Mouse (Mus musculus): ENCODE measurements around the gene Csnka2ip. TPM values are rescaled to one million over a fixed set of nuclear protein-coding genes. Genes with fewer than 3 reads are reported as not detected.

Csnka2ip gene
- polyA plus RNA-seq, 1 experiment, result not detected

DNA sequence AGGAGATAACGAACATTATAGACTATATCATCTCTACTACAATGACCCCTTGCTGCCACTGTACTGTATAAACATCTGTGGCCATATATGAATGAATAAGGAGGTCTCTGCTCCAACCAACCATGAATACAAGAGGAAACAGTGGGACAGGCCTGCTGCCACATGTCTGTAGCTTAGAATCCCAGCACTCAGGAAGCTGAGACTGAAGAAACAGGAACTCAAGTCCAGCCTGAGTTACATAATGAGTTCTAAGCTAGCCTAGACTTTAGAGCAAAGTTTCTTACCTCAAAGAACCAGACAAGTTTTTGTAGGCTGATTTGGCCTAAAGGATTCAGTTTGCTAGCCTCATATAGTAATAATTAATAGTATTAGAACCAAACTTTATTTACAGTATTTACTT lies 5.6 kb upstream of the Csnka2ip start:
- H3K4me3 ChIP-seq (ENCODE audit: insufficient read depth, poor library complexity, severe bottlenecking), result no peak overlapping the region
- TF ChIP-seq FOSL1 (IDR thresholded peaks at IDR 0.05; ENCODE audit: insufficient read depth, low read length, poor library complexity, severe bottlenecking) (no peak), MYOG (IDR thresholded peaks at IDR 0.05; ENCODE audit: control insufficient read depth, extremely low read depth, insufficient read length) (no peak), CEBPB (IDR thresholded peaks at IDR 0.05; ENCODE audit: low read depth) (no peak), MAX (IDR thresholded peaks at IDR 0.05) (no peak), CTCF (IDR thresholded peaks at IDR 0.05; ENCODE audit: control insufficient read depth, insufficient read depth, insufficient read length) (no peak), MYOD1 (IDR thresholded peaks at IDR 0.05; ENCODE audit: control insufficient read depth, insufficient read length, low read depth) (no peak), USF1 (IDR thresholded peaks at IDR 0.05; ENCODE audit: low read depth) (no peak)
- H3ac ChIP-seq (ENCODE audit: control insufficient read depth, insufficient read length, low read depth), result no peak overlapping the region
- H3K36me3 ChIP-seq (ENCODE audit: control insufficient read depth, insufficient read depth), result no peaks in the 10 kb centered on the region
- H3K79me2 ChIP-seq (ENCODE audit: control insufficient read depth, insufficient read depth), result no peaks in the 10 kb centered on the region
- no peaks in the 10 kb centered on the region for H3K27me3 ChIP-seq (ENCODE audit: control insufficient read depth, insufficient read depth, insufficient read length)
- H3K79me3 ChIP-seq (ENCODE audit: low read depth), result no peaks in the 10 kb centered on the region

DNA sequence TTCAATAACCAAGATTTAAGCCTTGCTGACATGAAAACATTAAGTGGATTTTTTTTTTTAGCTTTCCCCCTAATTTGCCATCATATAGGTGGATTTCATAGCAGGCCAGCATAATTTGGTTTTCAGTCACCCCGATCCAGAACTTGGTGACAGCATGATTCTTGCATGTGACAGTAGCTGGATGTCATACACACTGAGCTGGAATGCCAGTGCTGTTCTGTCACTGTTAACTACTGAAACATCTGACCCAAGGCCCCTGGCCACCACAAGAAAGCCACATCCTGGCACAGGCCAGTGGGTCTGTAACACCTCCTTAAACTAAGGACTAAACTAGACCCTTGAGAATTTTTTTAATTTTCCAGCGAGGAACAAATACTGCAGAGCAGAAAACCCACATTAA lies 15.4 kb downstream of the Csnka2ip start:
- Histone ChIP-seq H3K79me2 (ENCODE audit: control insufficient read depth, insufficient read depth) (no peaks in the 10 kb centered on the region), H3K4me3 (ENCODE audit: insufficient read depth, poor library complexity, severe bottlenecking) (no peak overlapping the region), H3K79me3 (ENCODE audit: low read depth) (no peaks in the 10 kb centered on the region), H3ac (ENCODE audit: control insufficient read depth, insufficient read length, low read depth) (no peak overlapping the region), H3K27me3 (ENCODE audit: control insufficient read depth, insufficient read depth, insufficient read length) (no peaks in the 10 kb centered on the region), H3K36me3 (ENCODE audit: control insufficient read depth, insufficient read depth) (no peaks in the 10 kb centered on the region)
- no peak for TF ChIP-seq FOSL1 (IDR thresholded peaks at IDR 0.05; ENCODE audit: insufficient read depth, low read length, poor library complexity, severe bottlenecking)

GRCm38 (mm10) chr16:64586262-64586619 lies 16.0 kb downstream of the Csnka2ip start:
- Histone ChIP-seq H3K79me3 (ENCODE audit: low read depth) (no peaks in the 10 kb centered on the region), H3ac (ENCODE audit: control insufficient read depth, insufficient read length, low read depth) (no peak overlapping the region), H3K36me3 (ENCODE audit: control insufficient read depth, insufficient read depth) (no peaks in the 10 kb centered on the region), H3K27me3 (ENCODE audit: control insufficient read depth, insufficient read depth, insufficient read length) (no peaks in the 10 kb centered on the region), H3K79me2 (ENCODE audit: control insufficient read depth, insufficient read depth) (no peaks in the 10 kb centered on the region), H3K4me3 (ENCODE audit: insufficient read depth, poor library complexity, severe bottlenecking) (no peak overlapping the region)
- TF ChIP-seq CTCF (IDR thresholded peaks at IDR 0.05; ENCODE audit: control insufficient read depth, insufficient read depth, insufficient read length) (no peak), MYOG (IDR thresholded peaks at IDR 0.05; ENCODE audit: control insufficient read depth, extremely low read depth, insufficient read length) (no peak), USF1 (IDR thresholded peaks at IDR 0.05; ENCODE audit: low read depth) (no peak), MYOD1 (IDR thresholded peaks at IDR 0.05; ENCODE audit: control insufficient read depth, insufficient read length, low read depth) (no peak), MAX (IDR thresholded peaks at IDR 0.05) (no peak), CEBPB (IDR thresholded peaks at IDR 0.05; ENCODE audit: low read depth) (no peak), FOSL1 (IDR thresholded peaks at IDR 0.05; ENCODE audit: insufficient read depth, low read length, poor library complexity, severe bottlenecking) (no peak)

DNA sequence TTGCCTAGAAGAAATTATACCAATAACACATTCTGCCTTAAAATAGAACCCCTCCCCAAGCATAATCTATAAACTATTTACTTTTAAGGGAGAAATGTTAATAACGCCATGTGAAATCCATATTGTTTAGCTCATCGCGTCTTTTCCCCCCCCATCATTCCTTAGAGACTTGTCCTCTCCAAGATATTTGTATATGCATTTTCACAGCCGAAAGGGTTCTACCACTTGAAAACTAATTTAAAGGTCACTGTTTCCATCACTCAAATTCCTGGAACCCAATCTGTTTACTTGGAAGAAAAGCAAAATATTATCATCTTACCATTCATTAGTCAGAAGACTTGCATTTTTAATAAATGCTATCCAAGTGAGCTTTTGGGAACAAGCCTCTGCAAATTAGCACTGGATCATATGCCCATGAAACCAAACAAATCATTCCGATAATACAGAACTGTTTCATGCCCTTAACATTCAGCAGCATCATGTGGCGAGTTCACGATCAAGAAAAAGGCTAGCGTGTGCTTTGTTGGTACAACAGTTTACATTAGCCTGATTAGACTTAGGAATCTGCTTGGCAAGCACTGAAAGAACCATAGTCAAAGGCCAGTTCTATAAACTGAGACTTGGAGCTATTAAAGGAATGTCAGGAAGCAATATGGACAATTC lies 16.5 kb downstream of the Csnka2ip start:
- Histone ChIP-seq H3ac (ENCODE audit: control insufficient read depth, insufficient read length, low read depth) (no peak overlapping the region), H3K79me3 (ENCODE audit: low read depth) (no peaks in the 10 kb centered on the region), H3K36me3 (ENCODE audit: control insufficient read depth, insufficient read depth) (no peaks in the 10 kb centered on the region), H3K79me2 (ENCODE audit: control insufficient read depth, insufficient read depth) (no peaks in the 10 kb centered on the region), H3K4me3 (ENCODE audit: insufficient read depth, poor library complexity, severe bottlenecking) (no peak overlapping the region), H3K27me3 (ENCODE audit: control insufficient read depth, insufficient read depth, insufficient read length) (no peaks in the 10 kb centered on the region)
- TF ChIP-seq CEBPB (IDR thresholded peaks at IDR 0.05; ENCODE audit: low read depth), result no peak
- no peak for TF ChIP-seq MAX (IDR thresholded peaks at IDR 0.05)
- no peak for TF ChIP-seq MYOG (IDR thresholded peaks at IDR 0.05; ENCODE audit: control insufficient read depth, extremely low read depth, insufficient read length)
- TF ChIP-seq USF1 (IDR thresholded peaks at IDR 0.05; ENCODE audit: low read depth), result no peak
- no peak for TF ChIP-seq CTCF (IDR thresholded peaks at IDR 0.05; ENCODE audit: control insufficient read depth, insufficient read depth, insufficient read length)
- TF ChIP-seq FOSL1 (IDR thresholded peaks at IDR 0.05; ENCODE audit: insufficient read depth, low read length, poor library complexity, severe bottlenecking), result no peak
- no peak for TF ChIP-seq MYOD1 (IDR thresholded peaks at IDR 0.05; ENCODE audit: control insufficient read depth, insufficient read length, low read depth)

- no peak overlapping the region for H3K4me3 ChIP-seq (ENCODE audit: insufficient read depth, poor library complexity, severe bottlenecking)
- no peaks in the 10 kb centered on the region for H3K79me3 ChIP-seq (ENCODE audit: low read depth)
- H3K27me3 ChIP-seq (ENCODE audit: control insufficient read depth, insufficient read depth, insufficient read length), result no peaks in the 10 kb centered on the region
- H3ac ChIP-seq (ENCODE audit: control insufficient read depth, insufficient read length, low read depth), result no peak overlapping the region
- TF ChIP-seq CTCF (IDR thresholded peaks at IDR 0.05; ENCODE audit: control insufficient read depth, insufficient read depth, insufficient read length) (no peak), MAX (IDR thresholded peaks at IDR 0.05) (no peak), USF1 (IDR thresholded peaks at IDR 0.05; ENCODE audit: low read depth) (no peak), FOSL1 (IDR thresholded peaks at IDR 0.05; ENCODE audit: insufficient read depth, low read length, poor library complexity, severe bottlenecking) (no peak), MYOD1 (IDR thresholded peaks at IDR 0.05; ENCODE audit: control insufficient read depth, insufficient read length, low read depth) (no peak), CEBPB (IDR thresholded peaks at IDR 0.05; ENCODE audit: low read depth) (no peak), MYOG (IDR thresholded peaks at IDR 0.05; ENCODE audit: control insufficient read depth, extremely low read depth, insufficient read length) (no peak)
- no peaks in the 10 kb centered on the region for H3K79me2 ChIP-seq (ENCODE audit: control insufficient read depth, insufficient read depth)
- H3K36me3 ChIP-seq (ENCODE audit: control insufficient read depth, insufficient read depth), result no peaks in the 10 kb centered on the region
Observed at GRCm38 (mm10) chr16:64584591-64584990, 17.6 kb downstream of the Csnka2ip start.

DNA sequence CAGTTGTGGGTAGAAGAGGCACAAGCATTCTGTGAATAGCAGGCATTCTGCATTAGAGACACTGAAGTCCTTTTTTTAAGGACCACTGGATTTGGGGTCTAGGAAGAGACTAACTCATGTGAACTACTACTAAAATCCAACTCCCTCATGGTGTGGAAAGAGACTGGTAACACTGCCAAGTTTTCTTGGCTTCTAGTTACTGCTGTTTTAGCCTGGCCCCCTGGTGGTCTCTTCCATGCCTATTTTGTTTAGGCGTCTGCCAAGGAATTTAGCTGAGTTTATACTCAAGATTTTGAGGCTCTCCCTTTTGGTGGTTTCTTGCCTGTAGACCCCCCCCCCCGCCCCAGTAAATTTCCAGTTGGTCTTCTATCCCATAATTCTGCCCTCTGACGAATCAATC lies 18.8 kb downstream of the Csnka2ip start:
- H3K79me2 ChIP-seq (ENCODE audit: control insufficient read depth, insufficient read depth), result no peaks in the 10 kb centered on the region
- H3K36me3 ChIP-seq (ENCODE audit: control insufficient read depth, insufficient read depth), result no peaks in the 10 kb centered on the region
- H3K79me3 ChIP-seq (ENCODE audit: low read depth), result no peaks in the 10 kb centered on the region
- H3K4me3 ChIP-seq (ENCODE audit: insufficient read depth, poor library complexity, severe bottlenecking), result no peak overlapping the region
- no peak overlapping the region for H3ac ChIP-seq (ENCODE audit: control insufficient read depth, insufficient read length, low read depth)
- TF ChIP-seq CTCF (IDR thresholded peaks at IDR 0.05; ENCODE audit: control insufficient read depth, insufficient read depth, insufficient read length), result no peak
- TF ChIP-seq FOSL1 (IDR thresholded peaks at IDR 0.05; ENCODE audit: insufficient read depth, low read length, poor library complexity, severe bottlenecking), result no peak
- no peak for TF ChIP-seq CEBPB (IDR thresholded peaks at IDR 0.05; ENCODE audit: low read depth)
- no peak for TF ChIP-seq MYOD1 (IDR thresholded peaks at IDR 0.05; ENCODE audit: control insufficient read depth, insufficient read length, low read depth)
- TF ChIP-seq MAX (IDR thresholded peaks at IDR 0.05), result no peak
- TF ChIP-seq MYOG (IDR thresholded peaks at IDR 0.05; ENCODE audit: control insufficient read depth, extremely low read depth, insufficient read length), result no peak
- no peak for TF ChIP-seq USF1 (IDR thresholded peaks at IDR 0.05; ENCODE audit: low read depth)
- no peaks in the 10 kb centered on the region for H3K27me3 ChIP-seq (ENCODE audit: control insufficient read depth, insufficient read depth, insufficient read length)
